Mouse (Mus musculus) midbrain, embryonic 11.5 days (tissue): Measurements from ENCODE around the gene Cyp2d9. TPM values are rescaled to one million over a fixed set of nuclear protein-coding genes. Genes with fewer than 3 reads are reported as not detected.
"Not testable (repeated sequence)": the region's sequence is repeated elsewhere in the genome, so short reads cannot be mapped to it uniquely, and the experiment has no call there.

Experiments used
- ATAC-seq: fragments of 200-750 bp; cut with Nextera tagmentation; 2 replicates; pipeline ENCODE4 v1.8.0; 2017; ENCODE audit warnings: moderate TSS enrichment, moderate library complexity; ENCODE audit not compliant: low FRiP score
- DNase-seq: peaks from one replicate; pipeline ENCODE4 v3.0.0; 2015; ENCODE audit warnings: low spot score; ENCODE audit errors: missing footprints
- H3K27ac ChIP-seq: fragments of 300-500 bp; sonication (generic); 2 replicates; pipeline ENCODE4 v1.5.1; 2014; ENCODE audit warnings: low read depth, low read length
- H3K27me3 ChIP-seq: fragments of 300-500 bp; sonication (generic); 2 replicates; pipeline ENCODE4 v1.6.1; 2014; ENCODE audit warnings: mild to moderate bottlenecking, low read length, moderate library complexity, mixed read lengths; ENCODE audit not compliant: control insufficient read depth, insufficient read depth
- H3K36me3 ChIP-seq: fragments of 300-500 bp; sonication (generic); 2 replicates; pipeline ENCODE4 v1.6.1; 2014; ENCODE audit warnings: mild to moderate bottlenecking, low read length, moderate library complexity, mixed read lengths; ENCODE audit not compliant: control insufficient read depth, insufficient read depth
- H3K4me1 ChIP-seq: fragments of 300-500 bp; sonication (generic); 2 replicates; pipeline ENCODE4 v1.6.1; 2014; ENCODE audit warnings: low read length; ENCODE audit not compliant: control insufficient read depth, insufficient read depth
- H3K4me2 ChIP-seq: fragments of 300-500 bp; sonication (generic); 2 replicates; pipeline ENCODE4 v1.6.1; 2014; ENCODE audit warnings: mild to moderate bottlenecking, moderate library complexity
- H3K4me3 ChIP-seq: fragments of 300-500 bp; sonication (generic); 2 replicates; pipeline ENCODE4 v1.5.1; 2014; ENCODE audit warnings: low read depth, low read length
- H3K9ac ChIP-seq: fragments of 300-500 bp; sonication (generic); 2 replicates; pipeline ENCODE4 v1.6.1; 2014; ENCODE audit warnings: low read length
- H3K9me3 ChIP-seq: fragments of 300-500 bp; sonication (generic); 2 replicates; pipeline ENCODE4 v1.6.1; 2016; ENCODE audit warnings: low read length; ENCODE audit not compliant: control insufficient read depth
- WGBS: fragments of 180-500 bp; shearing (Covaris S2); extraction: QIAGEN DNeasy Blood & Tissue Kit; methylation state at CpG from one replicate; pipeline ENCODE4 v1.1.7; 2014; 5-methylcytosine and 5-hydroxymethylcytosine counted together
- microRNA-seq: library from miRNA; unstranded; fragments of <30 nt; microRNA quantifications from one replicate; pipeline ENCODE4, GENCODE M21; 2017
- polyA plus RNA-seq: library from polyadenylated mRNA; unstranded; fragments of >200 nt; fragmentation: Nextera tagmentation; extraction: Ambion mirVana; gene quantifications from 2 replicates; pipeline ENCODE4 v1.2.1, GENCODE M21; 2014

The Cyp2d9 gene
- polyA plus RNA-seq, 1 experiment from 2014 or later: not detected

DNA sequence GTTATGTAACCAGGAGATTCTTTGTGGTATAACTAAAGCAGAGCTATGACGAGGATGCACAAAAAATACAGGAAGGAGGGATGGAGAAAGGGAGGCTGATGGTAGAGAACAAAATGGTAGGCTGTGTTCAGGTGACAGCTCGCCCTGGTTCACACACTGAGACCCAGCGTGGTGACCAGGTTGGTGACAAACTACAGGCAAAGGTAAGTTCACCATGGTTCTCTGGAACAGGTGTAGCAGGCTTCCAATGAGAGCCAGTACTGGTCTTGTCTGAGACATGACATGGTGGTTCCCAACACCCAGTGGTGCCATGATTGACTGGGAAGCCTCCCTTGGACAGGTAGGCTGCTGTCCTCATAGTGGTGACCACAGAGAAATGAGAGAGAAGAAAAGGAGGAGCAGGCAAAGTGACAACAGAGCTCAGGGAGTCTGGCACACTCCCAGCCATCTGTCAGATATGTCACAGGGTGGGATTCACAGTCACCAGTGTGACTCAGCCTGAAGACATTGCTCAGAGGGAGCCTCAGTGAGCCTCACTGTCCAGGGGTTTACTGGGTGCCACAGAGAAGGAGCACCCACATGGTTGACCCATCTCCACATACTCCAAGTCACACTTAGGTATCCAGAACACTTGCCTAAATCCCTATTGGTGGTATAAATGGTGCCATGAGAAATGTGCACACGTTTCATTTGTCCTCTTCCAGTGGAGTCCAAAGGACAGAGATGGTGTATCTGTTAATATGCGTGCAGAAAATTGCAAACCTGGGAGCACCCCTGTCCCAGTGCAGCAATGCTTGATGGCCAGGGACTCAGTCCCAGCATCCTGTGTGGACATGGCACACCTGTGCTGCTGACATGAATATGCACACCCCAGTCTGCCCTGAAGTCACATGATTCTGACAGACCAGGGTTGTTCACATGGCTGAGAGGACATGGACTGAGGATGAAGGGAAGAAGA, 24.1 kb downstream of the Cyp2d9 start:
- Histone ChIP-seq H3K27me3 (no peaks in the 10 kb centered on the region), H3K4me1 (no peaks in the 10 kb centered on the region), H3K9me3 (no peaks in the 10 kb centered on the region), H3K27ac (no peak overlapping the region), H3K9ac (no peak overlapping the region), H3K4me3 (no peak overlapping the region), H3K36me3 (no peaks in the 10 kb centered on the region), H3K4me2 (no peak overlapping the region)
- ATAC-seq (no peak), DNase-seq (no peak)
- 81% methylated on average over 5 of the region's 5 CpGs for WGBS

DNA sequence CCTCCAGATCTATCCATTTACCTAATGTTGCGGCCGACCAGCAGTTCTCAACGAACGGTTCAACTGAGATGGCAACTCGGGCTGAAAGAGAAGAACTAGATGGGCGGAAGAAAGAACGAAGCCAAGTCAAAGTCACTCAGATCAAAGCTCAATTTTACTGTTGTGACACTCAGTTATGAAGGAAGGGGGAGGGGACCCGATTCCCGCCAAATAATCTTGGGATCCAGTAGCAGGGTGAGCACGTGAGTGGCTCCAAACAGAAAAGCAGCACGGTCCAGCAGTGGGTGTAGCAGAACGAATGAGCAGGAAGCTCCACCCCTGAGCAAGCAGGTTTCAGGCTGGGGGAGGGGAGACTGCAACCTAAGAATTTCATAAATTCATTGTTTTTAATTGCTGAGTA, 26.0 kb downstream of the Cyp2d9 start:
- 77% methylated on average over 12 of the region's 12 CpGs for WGBS
- not testable (repeated sequence) for H3K4me3 ChIP-seq

DNA sequence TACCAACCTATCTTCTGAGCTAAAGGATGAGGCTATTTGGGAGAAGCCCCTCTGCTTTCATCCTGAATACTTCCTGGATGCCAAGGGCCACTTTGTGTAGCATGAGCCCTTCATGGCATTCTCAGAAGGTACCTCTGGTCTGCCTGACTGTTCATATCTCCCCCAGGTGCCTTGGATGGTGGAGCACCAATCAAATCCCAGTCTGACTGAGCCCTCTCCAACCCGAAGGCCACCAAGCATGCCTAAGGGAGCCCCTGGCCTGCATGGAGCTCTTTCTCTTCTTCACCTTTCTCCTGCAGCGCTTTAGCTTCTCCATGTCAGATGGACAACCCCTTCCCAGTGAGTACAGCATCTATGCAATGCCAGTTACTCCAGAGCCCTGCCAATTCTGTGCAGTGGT, 31.5 kb downstream of the Cyp2d9 start:
- no peak for ATAC-seq
- no peaks in the 10 kb centered on the region for H3K9me3 ChIP-seq
- no peak overlapping the region for H3K27ac ChIP-seq
- WGBS: 69% methylated on average over 2 of the region's 2 CpGs
- no peak overlapping the region for H3K4me2 ChIP-seq
- no peak overlapping the region for H3K9ac ChIP-seq
- no peaks in the 10 kb centered on the region for H3K4me1 ChIP-seq
- H3K27me3 ChIP-seq: no peaks in the 10 kb centered on the region
- no peak overlapping the region for H3K4me3 ChIP-seq
- DNase-seq: no peak
- H3K36me3 ChIP-seq: no peaks in the 10 kb centered on the region

More for the DNA sequence above, 26.0 kb downstream of the Cyp2d9 start:
- H3K9me3 ChIP-seq, H3K27me3 ChIP-seq, DNase-seq, H3K4me1 ChIP-seq, H3K36me3 ChIP-seq, H3K9ac ChIP-seq, H3K27ac ChIP-seq, ATAC-seq, H3K4me2 ChIP-seq: not testable (repeated sequence)

DNA sequence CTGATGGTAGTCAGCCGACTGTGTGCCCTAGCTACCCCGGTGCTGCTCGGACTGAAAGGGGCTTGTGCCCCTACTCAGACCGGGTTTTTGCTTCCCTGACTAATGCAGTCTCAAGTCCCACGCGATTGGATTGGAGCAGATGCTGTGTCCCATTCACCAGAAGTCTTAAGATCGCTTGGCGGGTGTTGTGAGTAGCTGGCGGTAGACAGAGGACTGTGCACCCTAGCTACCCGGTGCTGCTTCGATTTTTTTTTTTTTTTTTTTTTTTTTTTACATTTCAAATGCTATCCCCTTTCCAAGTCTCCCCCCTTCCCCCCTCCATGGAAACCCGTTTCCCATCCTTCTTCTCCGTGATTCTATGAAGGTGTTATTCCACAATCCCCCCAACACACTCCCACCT, 61.0 kb downstream of the Cyp2d9 start:
- not testable (repeated sequence) for H3K27me3 ChIP-seq, H3K9me3 ChIP-seq, DNase-seq, H3K9ac ChIP-seq, H3K4me3 ChIP-seq, H3K4me1 ChIP-seq, H3K4me2 ChIP-seq, ATAC-seq, H3K27ac ChIP-seq, H3K36me3 ChIP-seq
- 68% methylated on average over 13 of the region's 13 CpGs for WGBS

Small RNA genes lying within 50 kb of the gene (microRNA-seq; reads per million reads assigned to microRNA genes)
- not detected for gene Gm25990
- not detected for gene Gm27331
- not detected for gene Gm27622
- not detected for gene Gm27825
- gene Mir7684: not detected

Other genes with a start within 250 kb of the Cyp2d9 start
- gene Shisa8, start 220.6 kb upstream of the Cyp2d9 start, polyA plus RNA-seq: 0.14 and 0.57 TPM in 2 replicates
- 0.07 and 0.17 TPM in 2 replicates for gene Tnfrsf13c, start 209.1 kb upstream of the Cyp2d9 start, polyA plus RNA-seq
- 79.2 and 89.1 TPM in 2 replicates for gene Cenpm, start 188.7 kb upstream of the Cyp2d9 start, polyA plus RNA-seq
- gene 1500009C09Rik, start 181.0 kb upstream of the Cyp2d9 start, polyA plus RNA-seq: 1.0 and 1.4 TPM in 2 replicates
- 163 and 169 TPM in 2 replicates for gene Sept3, start 158.5 kb upstream of the Cyp2d9 start, polyA plus RNA-seq
- 0.11 TPM in 1 of 2 replicates, not detected in the other for gene Wbp2nl, start 134.5 kb upstream of the Cyp2d9 start, polyA plus RNA-seq
- gene Naga, start 94.5 kb upstream of the Cyp2d9 start, polyA plus RNA-seq: 20.6 and 21.6 TPM in 2 replicates
- 3.4 and 4.3 TPM in 2 replicates for gene Pheta2, start 94.5 kb upstream of the Cyp2d9 start, polyA plus RNA-seq
- gene Smdt1, start 94.5 kb upstream of the Cyp2d9 start, polyA plus RNA-seq: 253 and 268 TPM in 2 replicates
- gene Ndufa6, start 79.1 kb upstream of the Cyp2d9 start, polyA plus RNA-seq: 290 and 293 TPM in 2 replicates
- gene Cyp2d22, start 53.2 kb upstream of the Cyp2d9 start, polyA plus RNA-seq: 1.7 and 1.9 TPM in 2 replicates
- gene Cyp2d11, start 39.4 kb upstream of the Cyp2d9 start, polyA plus RNA-seq: not detected in 2 replicates
- not detected in 2 replicates for gene Cyp2d10, start 26.2 kb upstream of the Cyp2d9 start, polyA plus RNA-seq
- not detected in 2 replicates for gene Cyp2d12, start 121.6 kb downstream of the Cyp2d9 start, polyA plus RNA-seq
- gene Cyp2d34, start 187.5 kb downstream of the Cyp2d9 start, polyA plus RNA-seq: not detected in 2 replicates